Mouse (Mus musculus): ENCODE measurements around the gene Cdh7. TPM values are rescaled to one million over a fixed set of nuclear protein-coding genes. Genes with fewer than 3 reads are reported as not detected.

Gene Cdh7
- polyA plus RNA-seq (2012; rRNA removed), result 0.01 TPM in 2 replicates

DNA sequence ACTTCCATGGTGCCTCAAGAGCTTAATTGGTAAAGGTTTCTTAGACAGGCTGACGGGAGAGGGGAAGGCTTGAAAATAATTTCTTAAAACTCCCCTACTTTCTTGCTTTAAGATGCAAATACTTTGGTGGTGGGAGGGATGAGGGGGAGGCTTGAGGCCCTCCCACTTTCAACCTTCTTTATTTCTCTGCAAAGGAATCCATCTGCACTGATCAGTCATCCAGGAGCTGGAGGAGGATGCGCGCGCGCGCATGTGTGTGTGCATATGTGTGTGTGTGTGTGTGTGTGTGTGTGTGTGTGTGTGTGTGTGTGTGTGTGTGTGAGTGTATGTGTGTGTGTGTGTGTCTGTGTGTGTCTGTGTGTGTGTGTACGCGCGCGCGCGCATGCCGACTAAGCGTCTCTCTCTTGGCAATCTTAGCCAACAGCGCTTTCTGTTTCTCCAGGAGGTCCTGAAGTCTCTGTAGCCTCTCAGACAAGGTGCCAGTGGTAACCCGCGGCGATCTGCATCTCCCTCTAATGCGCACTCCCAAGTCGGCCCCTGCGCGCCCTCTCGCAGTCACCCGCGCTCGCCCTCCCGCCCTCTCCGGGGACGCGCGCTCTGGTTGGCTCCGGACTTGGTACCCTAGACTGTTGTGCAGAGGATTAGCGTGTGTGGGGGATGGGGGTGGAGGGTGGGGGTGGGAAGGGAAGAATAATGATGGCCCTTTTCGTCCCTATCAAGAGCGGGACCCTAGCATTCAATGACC, at the start of gene Cdh7:
Cdh7 (plus strand) TSS at position 368 of the 745 bp plus-strand sequence.

